Mouse (Mus musculus) stomach, postnatal 0 days (tissue): ENCODE data around the gene Cyb561d2.

Experiments used
- CTCF ChIP-seq: IDR thresholded peaks from 2 replicates; pipeline ENCODE4 v1.5.1; 2016; ENCODE audit warnings: antibody characterized with exemption, low read depth, mild to moderate bottlenecking, moderate library complexity
- EP300 ChIP-seq: optimal IDR thresholded peaks from 2 replicates; pipeline ENCODE3; 2016; ENCODE audit warnings: antibody characterized with exemption

DNA sequence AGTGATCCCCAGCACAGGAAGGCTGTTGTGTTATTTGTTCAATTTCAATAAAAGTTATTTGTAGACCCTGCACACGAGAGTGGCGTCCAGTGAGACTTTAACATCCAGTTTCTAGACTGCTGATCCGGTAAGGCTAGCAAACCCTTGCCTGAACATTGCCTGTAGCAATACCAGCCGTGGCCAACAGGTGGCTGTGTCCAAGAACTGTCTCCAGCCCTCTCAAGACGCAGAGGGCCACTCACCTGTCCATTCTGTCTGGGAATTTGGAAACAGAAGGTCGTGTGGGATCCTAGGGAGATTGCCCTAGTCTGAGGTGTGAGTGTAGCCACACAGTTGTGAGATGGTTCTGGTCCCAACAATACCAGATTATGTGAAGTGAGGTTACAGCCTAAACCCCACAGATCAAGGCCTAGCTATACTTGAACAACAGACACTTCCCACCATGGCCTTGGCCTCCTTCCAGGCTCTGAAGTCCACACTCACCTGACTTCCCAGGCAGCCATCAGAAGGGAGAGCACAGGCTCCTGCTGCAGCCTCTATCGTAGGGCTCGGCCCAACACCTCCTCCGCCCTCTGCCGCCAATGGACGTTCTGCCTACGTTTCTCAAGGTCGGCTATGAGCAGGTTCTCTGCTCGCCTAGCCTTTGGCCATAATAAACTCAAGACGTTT lies 24.2 kb upstream of the Cyb561d2 start:
- no peak for TF ChIP-seq EP300
- TF ChIP-seq CTCF = peak; percentile 88
